Mouse (Mus musculus): ENCODE data around the gene Gm42715. TPM values are rescaled to one million over a fixed set of nuclear protein-coding genes. Genes with fewer than 3 reads are reported as not detected.

Gene Gm42715
- polyA plus RNA-seq (2012; rRNA removed): 12.5 and 13.1 TPM in 2 replicates

DNA sequence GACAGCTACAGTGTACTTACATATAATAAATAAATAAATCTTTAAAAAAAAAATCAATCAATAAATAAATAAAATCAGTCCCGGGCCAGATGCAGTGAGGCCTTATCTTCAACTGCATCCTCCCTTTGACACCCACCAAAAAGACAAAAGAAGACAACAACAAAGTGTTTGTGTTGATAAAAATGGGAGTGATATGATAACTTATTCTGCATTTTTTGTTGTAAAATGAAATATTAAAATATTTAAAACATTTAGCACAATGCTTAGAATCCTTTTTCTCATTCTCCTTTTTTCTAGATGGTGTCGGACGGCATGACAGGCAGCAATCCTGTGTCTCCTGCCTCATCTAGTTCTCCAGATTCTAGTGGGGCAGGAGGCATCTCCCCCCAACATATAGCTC, at the start of gene Gm42715:
Gene Gm42715, plus strand, starts transcription at position 301 of the 400 bp plus-strand sequence.
- DNase-seq: no peak
- no peak for TF ChIP-seq CTCF (conservative IDR thresholded peaks at IDR 0.05; ENCODE audit: insufficient read depth, insufficient read length, low read depth, low read length)
- no peak for TF ChIP-seq POLR2A (IDR thresholded peaks at IDR 0.05; ENCODE audit: low read depth, low read length)
- H3K27ac ChIP-seq (ENCODE audit: insufficient read depth, low read depth, low read length): no peak within 1 kb of the TSS
- H3K4me1 ChIP-seq (ENCODE audit: control insufficient read depth, insufficient read depth, low read length): no peaks in the 10 kb centered on the region; the same call in 1 of the 2 replicates
- no peaks in the 10 kb centered on the region for H3K27me3 ChIP-seq (replicated peaks; ENCODE audit: control insufficient read depth, insufficient read depth, low read length)
- H3K4me3 ChIP-seq (ENCODE audit: insufficient read depth, low read depth, low read length): no peak within 1 kb of the TSS
- WGBS: 98% methylated on average over 3 of the region's 3 CpGs
- peaks cover 33% of the 10 kb centered on the region for H3K36me3 ChIP-seq (ENCODE audit: control insufficient read depth, insufficient read depth, low read length)

DNA sequence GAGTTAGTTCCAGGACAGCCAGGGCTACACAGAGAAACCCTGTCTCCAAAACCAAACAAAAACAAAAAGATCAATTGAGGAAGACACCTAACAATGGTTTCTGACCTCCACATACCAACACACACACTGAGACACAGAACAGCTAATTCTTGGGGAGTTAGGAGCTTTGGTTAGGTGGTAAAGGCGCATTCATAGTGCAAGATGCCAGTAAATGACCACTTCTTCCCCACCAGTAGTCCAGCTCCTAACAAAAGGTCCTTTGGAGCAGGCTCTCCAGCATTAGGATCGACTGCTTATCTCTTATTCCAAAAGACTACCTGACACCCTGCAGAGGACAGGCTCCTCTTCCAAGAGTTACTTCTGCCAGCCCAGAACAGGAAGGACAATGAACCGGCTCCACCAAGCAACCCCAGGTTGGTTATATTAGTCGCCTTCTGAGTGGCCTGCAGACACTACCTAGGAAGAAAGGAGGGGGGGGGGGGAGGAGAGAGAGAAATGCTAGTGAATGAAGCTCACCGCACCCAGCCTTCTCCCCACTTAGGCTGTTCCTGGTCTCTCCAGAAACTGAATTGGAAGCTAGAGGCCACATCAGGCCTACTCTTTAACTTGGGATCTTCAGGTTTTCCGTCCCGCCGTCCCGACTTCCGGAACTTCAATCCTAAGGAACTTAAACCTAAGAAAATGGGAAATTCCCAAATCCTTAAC, 49.2 kb upstream of the Gm42715 start:
- Histone ChIP-seq H3K27ac (ENCODE audit: insufficient read depth, low read depth, low read length) (peak overlapping the region; percentile 94), H3K36me3 (ENCODE audit: control insufficient read depth, insufficient read depth, low read length) (peaks cover 2% of the 10 kb centered on the region), H3K27me3 (replicated peaks; ENCODE audit: control insufficient read depth, insufficient read depth, low read length) (no peaks in the 10 kb centered on the region), H3K4me3 (ENCODE audit: insufficient read depth, low read depth, low read length) (peak overlapping the region; percentile 82), H3K4me1 (ENCODE audit: control insufficient read depth, insufficient read depth, low read length) (peaks cover 10% of the 10 kb centered on the region; the same call in 1 of the 2 replicates)
- TF ChIP-seq POLR2A (IDR thresholded peaks at IDR 0.05; ENCODE audit: low read depth, low read length) (no peak), CTCF (conservative IDR thresholded peaks at IDR 0.05; ENCODE audit: insufficient read depth, insufficient read length, low read depth, low read length) (no peak)
- WGBS: 7% methylated on average over 10 of the region's 10 CpGs
- no peak for DNase-seq

DNA sequence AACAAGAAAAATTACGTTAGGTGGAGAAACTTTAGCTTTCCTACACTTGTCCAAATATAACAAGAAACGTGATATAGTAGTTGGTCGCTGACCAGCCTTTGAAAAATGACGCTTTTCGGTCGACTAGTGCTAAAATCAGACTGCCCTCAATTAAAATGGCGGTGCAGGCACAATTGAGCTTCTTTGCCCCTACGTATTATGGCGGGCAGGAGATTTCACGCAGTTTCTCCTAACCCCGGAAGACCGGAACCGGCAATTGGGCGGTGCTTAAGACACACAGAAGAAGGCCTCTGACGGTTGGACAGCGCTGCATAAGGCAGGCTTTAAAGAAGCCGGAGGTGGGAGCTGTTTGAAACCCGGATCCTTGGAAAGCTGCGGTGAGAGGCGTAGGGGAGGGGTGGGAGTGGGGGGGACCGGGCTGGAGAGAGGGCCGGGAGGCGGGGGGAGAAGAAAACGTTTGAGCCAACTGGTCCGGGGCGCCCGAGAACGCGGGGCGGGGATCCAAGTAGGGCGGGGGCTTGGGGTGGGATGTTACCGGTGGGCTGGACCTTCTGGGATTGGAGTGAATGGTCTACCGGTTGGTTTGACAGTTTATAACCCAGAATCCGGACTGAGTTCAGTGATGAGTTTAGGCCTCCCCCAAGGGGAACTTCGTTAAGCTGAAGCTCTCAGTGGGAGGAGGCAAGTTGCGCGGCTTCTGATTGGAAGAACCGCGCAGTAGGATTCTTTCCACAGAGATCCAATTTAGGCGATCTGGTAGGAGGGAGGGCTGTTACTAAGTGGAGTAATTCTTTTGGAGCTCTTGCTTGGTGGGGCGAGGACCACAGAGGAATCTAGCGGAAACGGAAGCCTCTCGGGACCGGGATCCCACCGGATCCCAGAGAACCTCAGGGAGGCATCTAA, 48.4 kb upstream of the Gm42715 start:
- TF ChIP-seq POLR2A (IDR thresholded peaks at IDR 0.05; ENCODE audit: low read depth, low read length) (no peak), CTCF (conservative IDR thresholded peaks at IDR 0.05; ENCODE audit: insufficient read depth, insufficient read length, low read depth, low read length) (no peak)

DNA sequence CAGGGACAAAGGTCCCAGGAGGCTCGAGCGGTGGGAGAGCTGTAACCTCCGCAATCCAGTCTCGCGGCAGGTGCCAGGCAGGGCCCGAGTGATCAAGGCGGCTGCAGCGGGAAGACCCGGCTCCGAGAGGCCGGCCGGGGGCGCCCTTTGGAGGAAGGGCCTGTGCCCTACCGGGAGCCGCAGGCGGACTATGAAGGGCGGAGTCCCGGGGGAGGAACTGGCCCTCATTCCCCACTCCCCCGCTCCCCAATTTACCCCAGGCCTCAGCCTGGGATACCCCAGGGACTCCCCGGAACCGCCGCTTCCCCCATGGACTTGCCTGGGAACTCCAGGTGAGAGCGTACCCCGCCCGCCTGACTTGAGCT, 47.8 kb upstream of the Gm42715 start:
- no peak for DNase-seq
- no peaks in the 10 kb centered on the region for H3K27me3 ChIP-seq (replicated peaks; ENCODE audit: control insufficient read depth, insufficient read depth, low read length)
- peak overlapping the region; percentile 82 for H3K4me3 ChIP-seq (ENCODE audit: insufficient read depth, low read depth, low read length)
- no peak for TF ChIP-seq POLR2A (IDR thresholded peaks at IDR 0.05; ENCODE audit: low read depth, low read length)
- no peak for TF ChIP-seq CTCF (conservative IDR thresholded peaks at IDR 0.05; ENCODE audit: insufficient read depth, insufficient read length, low read depth, low read length)
- H3K27ac ChIP-seq (ENCODE audit: insufficient read depth, low read depth, low read length): peak overlapping the region; percentile 94
- WGBS: under 1% methylated on average over 25 of the region's 25 CpGs
- no peaks in the 10 kb centered on the region; the same call in none of the 2 replicates for H3K36me3 ChIP-seq (ENCODE audit: control insufficient read depth, insufficient read depth, low read length)
- peaks cover 10% of the 10 kb centered on the region; the same call in 1 of the 2 replicates for H3K4me1 ChIP-seq (ENCODE audit: control insufficient read depth, insufficient read depth, low read length)

More for the DNA sequence above, 48.4 kb upstream of the Gm42715 start:
- Histone ChIP-seq H3K36me3 (ENCODE audit: control insufficient read depth, insufficient read depth, low read length) (peaks cover 2% of the 10 kb centered on the region), H3K27me3 (replicated peaks; ENCODE audit: control insufficient read depth, insufficient read depth, low read length) (no peaks in the 10 kb centered on the region), H3K4me1 (ENCODE audit: control insufficient read depth, insufficient read depth, low read length) (peaks cover 10% of the 10 kb centered on the region; the same call in 1 of the 2 replicates), H3K4me3 (ENCODE audit: insufficient read depth, low read depth, low read length) (peak overlapping the region; percentile 82), H3K27ac (ENCODE audit: insufficient read depth, low read depth, low read length) (peak overlapping the region; percentile 94)
- under 1% methylated on average over 46 of the region's 46 CpGs for WGBS
- peak; percentile 98 for DNase-seq

DNA sequence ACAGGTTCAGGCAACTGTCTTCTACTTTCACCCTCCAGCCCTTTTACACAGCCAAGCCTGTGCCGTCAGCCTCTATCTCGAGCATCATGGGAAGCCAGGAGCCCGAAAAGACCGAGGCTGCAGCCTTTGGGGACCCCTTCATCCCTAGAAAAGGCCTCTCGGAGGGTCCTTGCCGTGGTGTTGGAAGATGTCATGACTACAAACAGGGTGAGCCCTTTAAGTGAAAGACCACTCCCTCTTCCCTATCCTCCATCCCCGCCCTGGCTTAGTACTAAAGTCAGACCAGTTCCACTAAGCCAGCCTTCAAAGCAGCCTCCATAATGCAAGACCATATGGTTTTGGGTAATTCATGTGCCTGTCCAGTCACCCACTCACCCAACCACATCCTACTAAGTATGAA, 47.3 kb upstream of the Gm42715 start:
- Histone ChIP-seq H3K4me3 (ENCODE audit: insufficient read depth, low read depth, low read length) (peak overlapping the region; percentile 82), H3K27me3 (replicated peaks; ENCODE audit: control insufficient read depth, insufficient read depth, low read length) (no peaks in the 10 kb centered on the region), H3K27ac (ENCODE audit: insufficient read depth, low read depth, low read length) (peak overlapping the region; percentile 94), H3K36me3 (ENCODE audit: control insufficient read depth, insufficient read depth, low read length) (no peaks in the 10 kb centered on the region; the same call in none of the 2 replicates), H3K4me1 (ENCODE audit: control insufficient read depth, insufficient read depth, low read length) (peaks cover 10% of the 10 kb centered on the region; the same call in 1 of the 2 replicates)
- TF ChIP-seq CTCF (conservative IDR thresholded peaks at IDR 0.05; ENCODE audit: insufficient read depth, insufficient read length, low read depth, low read length): no peak
- TF ChIP-seq POLR2A (IDR thresholded peaks at IDR 0.05; ENCODE audit: low read depth, low read length): no peak
- 1% methylated on average over 7 of the region's 7 CpGs for WGBS
- DNase-seq: peak; percentile 16

DNA sequence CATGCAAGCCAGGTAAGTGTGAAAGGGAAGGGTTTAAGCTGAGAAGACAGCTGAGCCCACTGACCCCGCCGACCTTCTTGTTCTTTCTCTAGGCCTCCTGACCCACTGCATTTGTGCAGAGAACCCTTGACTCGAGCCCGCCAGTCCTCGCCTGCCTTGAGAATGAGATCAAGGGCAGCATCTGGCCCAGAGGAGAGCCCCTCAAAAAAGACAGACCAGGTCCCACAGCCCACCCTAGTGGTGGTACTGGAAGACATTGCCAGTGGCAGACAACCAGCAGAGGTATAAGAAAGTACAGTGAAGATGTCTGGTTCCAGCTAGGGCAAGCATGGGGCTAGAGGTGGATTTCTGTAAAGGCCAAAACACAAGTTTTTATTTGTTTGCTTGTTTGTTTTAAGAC, 45.7 kb upstream of the Gm42715 start:
- no peak overlapping the region for H3K27ac ChIP-seq (ENCODE audit: insufficient read depth, low read depth, low read length)
- no peaks in the 10 kb centered on the region for H3K27me3 ChIP-seq (replicated peaks; ENCODE audit: control insufficient read depth, insufficient read depth, low read length)
- H3K4me3 ChIP-seq (ENCODE audit: insufficient read depth, low read depth, low read length): no peak overlapping the region
- 90% methylated on average over 5 of the region's 5 CpGs for WGBS
- DNase-seq: no peak
- peaks cover 10% of the 10 kb centered on the region; the same call in 1 of the 2 replicates for H3K4me1 ChIP-seq (ENCODE audit: control insufficient read depth, insufficient read depth, low read length)
- no peaks in the 10 kb centered on the region; the same call in none of the 2 replicates for H3K36me3 ChIP-seq (ENCODE audit: control insufficient read depth, insufficient read depth, low read length)
- TF ChIP-seq POLR2A (IDR thresholded peaks at IDR 0.05; ENCODE audit: low read depth, low read length) (no peak), CTCF (conservative IDR thresholded peaks at IDR 0.05; ENCODE audit: insufficient read depth, insufficient read length, low read depth, low read length) (no peak)

Data from kidney, adult 2 months (tissue).